Mouse (Mus musculus) large intestine, adult 2 months (tissue): ENCODE data around the gene Cux2. TPM values are rescaled to one million over a fixed set of nuclear protein-coding genes. Genes with fewer than 3 reads are reported as not detected.

Experiments used
- DNase-seq: peaks from one replicate; pipeline ENCODE4 v3.0.0-alpha.2; 2012; ENCODE audit warnings: low read depth, low spot score
- WGBS: fragments of 180-500 bp; shearing (Covaris S2); methylation state at CpG from one replicate; pipeline ENCODE4 v1.1.7; 2018; 5-methylcytosine and 5-hydroxymethylcytosine counted together
- polyA plus RNA-seq: library from polyadenylated mRNA; depleted of rRNA; stranded (reverse); fragments of >200 nt; gene quantifications from 2 replicates; pipeline ENCODE4 v1.2.3, GENCODE M21; 2012

Gene Cux2
- polyA plus RNA-seq, 1 experiment, result 1.1 TPM

GRCm38 (mm10) chr5:122025117-122025516 is 24.8 kb downstream of the Cux2 start:
- no peak for DNase-seq
- 94% methylated on average over 11 of the region's 11 CpGs for WGBS

GRCm38 (mm10) chr5:122019288-122019687 is 30.6 kb downstream of the Cux2 start:
- no peak for DNase-seq
- 72% methylated on average over 17 of the region's 17 CpGs for WGBS

DNA sequence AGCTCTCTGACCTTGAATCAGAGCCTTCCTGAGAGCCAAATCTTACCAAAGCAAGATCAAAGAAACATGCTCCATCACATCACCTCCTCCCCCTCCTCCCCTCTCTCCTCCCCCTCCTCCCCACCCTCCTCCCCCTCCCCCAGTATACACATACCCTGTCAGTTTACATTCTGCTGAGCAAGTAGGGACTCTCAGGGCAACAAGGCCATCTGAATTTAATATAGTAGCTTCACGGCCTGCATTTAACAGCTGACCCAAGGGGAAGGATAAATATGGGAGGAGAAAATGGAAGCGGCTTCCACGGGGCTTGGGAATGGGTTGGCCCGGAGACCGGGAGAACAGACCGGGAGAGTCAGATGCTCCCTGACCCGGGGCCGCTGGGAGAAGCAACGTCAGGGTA is 32.1 kb downstream of the Cux2 start:
- no peak for DNase-seq
- WGBS, result 48% methylated on average over 9 of the region's 9 CpGs

GRCm38 (mm10) chr5:122017269-122017668 is 32.6 kb downstream of the Cux2 start:
- 64% methylated on average over 13 of the region's 13 CpGs for WGBS
- no peak for DNase-seq

GRCm38 (mm10) chr5:122016744-122017143 is 33.2 kb downstream of the Cux2 start:
- 66% methylated on average over 6 of the region's 6 CpGs for WGBS

DNA sequence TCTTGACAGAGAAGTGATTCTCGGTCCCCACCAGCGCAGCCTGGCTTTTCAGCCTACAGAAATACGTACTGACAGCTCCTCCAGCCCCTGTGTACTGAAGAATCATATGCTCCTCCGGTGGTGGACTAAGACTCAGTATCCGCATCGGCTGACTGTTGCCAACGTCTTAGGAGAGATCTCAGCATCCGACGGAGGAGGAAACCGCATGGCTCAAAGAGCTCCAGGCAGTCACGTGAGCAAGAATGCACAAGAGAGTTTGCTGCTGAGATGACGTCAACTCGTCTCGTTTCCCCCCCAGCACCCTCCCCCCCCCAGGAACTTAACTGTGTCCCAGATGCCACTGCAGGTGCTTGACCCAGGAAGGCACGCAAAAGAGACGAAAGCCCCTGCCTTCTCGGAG is 34.8 kb downstream of the Cux2 start:
- DNase-seq, result no peak
- 78% methylated on average over 17 of the region's 17 CpGs for WGBS

More at GRCm38 (mm10) chr5:122016744-122017143, 33.2 kb downstream of the Cux2 start:
- DNase-seq, result no peak

GRCm38 (mm10) chr5:122014671-122015070 is 35.2 kb downstream of the Cux2 start:
- no peak for DNase-seq
- 84% methylated on average over 8 of the region's 8 CpGs for WGBS

GRCm38 (mm10) chr5:122011289-122011688 is 38.6 kb downstream of the Cux2 start:
- no peak for DNase-seq
- 57% methylated on average over 9 of the region's 9 CpGs for WGBS

DNA sequence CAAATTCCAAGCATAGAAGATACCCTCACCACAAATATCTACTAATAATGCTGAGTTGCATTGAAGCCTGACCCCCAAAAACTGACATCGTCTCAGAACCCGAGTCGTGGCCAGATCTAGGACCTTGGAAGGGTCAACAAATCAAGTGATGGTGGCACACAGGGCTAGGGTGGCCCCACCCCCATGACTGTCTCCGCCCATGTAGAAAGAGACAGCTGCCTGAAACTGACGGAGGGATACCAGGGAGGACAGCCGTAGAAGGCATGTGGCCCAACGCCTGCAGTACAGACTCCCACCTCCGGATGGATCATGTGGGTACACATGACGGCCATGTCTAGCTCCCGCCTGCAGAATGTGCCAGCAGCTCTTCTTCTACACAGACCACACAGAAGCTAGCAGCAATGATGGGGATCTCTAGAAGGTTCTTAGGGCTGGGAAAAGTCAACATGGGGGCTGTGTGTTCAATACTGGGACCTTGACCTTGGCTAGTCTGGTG is 41.9 kb downstream of the Cux2 start:
- 77% methylated on average over 10 of the region's 10 CpGs for WGBS
- DNase-seq, result no peak

DNA sequence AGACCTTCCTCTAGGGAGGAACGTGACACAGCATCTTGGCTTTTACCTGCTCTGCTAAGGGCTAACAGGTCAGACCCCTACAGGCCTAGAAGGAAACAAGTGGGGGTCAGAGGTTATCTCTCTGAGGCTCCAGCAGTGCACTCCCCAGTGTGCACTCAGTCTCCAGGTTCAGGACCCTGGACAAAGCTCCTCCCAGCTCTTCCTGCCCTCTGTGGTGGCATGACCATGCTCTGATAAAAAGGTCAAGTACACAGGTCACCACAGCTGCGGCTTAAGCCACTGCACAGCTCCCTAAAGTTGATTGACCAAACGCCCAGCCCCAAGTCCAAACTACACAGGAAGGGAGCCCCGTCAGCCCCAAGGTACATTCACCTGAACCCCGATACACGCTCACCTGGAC is 46.4 kb downstream of the Cux2 start:
- no peak for DNase-seq
- WGBS, result 58% methylated on average over 6 of the region's 6 CpGs

GRCm38 (mm10) chr5:122002148-122002547 is 47.8 kb downstream of the Cux2 start:
- DNase-seq, result no peak
- WGBS, result 61% methylated on average over 18 of the region's 18 CpGs

DNA sequence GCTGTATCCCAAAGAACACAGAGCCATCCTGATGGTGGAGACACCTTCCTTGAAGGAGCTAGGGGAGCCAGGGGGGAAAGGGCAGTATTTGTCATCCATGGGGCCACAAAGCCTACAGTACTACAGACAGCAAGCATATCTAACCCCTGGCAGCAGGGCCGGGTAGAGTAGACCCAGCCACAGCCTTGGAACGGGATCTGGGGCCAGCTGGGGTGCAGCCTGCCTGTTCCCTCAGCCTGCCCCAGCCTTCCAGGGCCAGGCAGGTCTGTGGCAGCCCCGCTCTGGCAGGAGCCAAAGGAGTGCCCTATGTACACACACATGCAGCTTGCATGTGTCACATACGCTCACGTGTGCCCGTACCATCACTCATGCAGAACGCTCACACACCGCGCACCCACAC is 48.6 kb downstream of the Cux2 start:
- 80% methylated on average over 9 of the region's 9 CpGs for WGBS
- no peak for DNase-seq

- DNase-seq, result no peak
- WGBS, result 83% methylated on average over 16 of the region's 16 CpGs
These were observed 49.5 kb downstream of the Cux2 start for GRCm38 (mm10) chr5:122000381-122000780.

DNA sequence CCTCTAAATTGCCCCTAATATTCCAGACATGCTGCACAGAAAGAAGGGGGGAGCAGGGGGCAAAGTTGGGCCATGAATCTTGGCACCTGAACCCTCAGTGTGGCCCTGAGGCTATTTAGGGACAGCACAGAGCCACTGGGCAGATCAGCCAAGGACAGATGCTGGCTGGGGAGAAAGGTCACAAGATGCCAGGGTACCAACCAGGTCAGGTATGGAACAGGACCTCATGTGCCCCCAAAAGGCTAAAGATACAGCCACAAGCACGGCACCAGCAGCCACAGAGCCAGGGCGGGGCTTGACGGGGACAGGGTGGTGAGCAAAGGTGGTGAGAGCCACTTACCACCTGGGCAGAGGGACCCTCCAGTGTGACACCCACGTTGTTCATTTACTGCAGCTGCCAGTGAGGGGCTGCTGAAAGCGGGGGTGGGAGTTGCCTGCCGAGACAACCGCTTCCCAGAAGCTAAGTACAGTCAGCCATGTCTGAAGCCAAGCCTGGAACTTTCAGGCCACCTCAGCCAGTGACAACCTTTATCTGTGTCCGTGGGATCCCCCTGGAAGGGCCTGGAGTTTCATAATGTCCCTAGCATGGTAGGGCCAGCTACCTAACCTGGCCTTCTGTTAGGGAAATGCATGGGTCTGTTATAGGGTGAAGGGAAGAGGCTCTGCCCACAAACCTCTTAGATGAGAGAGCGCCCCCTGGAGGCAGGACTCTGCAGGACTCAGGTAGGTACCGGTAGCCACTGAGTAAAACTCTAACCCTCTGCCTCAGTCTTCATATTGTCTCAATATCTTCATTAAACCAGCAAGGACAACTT is 50.7 kb downstream of the Cux2 start:
- peak; percentile 14 for DNase-seq
- 55% methylated on average over 10 of the region's 10 CpGs for WGBS

DNA sequence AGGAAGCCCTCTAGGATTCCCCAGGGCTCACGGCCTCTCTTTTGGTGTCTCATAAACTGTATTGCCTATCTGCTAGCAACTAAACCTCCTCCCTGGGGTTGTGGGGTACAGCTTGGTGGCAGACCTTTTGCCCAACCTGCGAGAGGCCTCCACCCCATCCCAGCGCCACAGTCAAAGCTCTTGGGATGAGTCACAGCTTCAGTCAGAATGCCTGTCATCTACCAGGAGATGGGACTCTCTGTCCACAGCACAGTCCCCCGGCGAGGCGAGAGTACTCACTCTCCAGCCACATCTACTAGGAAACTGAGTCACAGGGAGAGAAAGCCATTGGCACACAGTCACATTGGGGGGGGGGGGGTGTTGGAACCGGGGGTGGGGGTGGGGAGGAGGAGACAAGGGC is 51.6 kb downstream of the Cux2 start:
- DNase-seq, result no peak
- WGBS, result 72% methylated on average over 7 of the region's 7 CpGs

DNA sequence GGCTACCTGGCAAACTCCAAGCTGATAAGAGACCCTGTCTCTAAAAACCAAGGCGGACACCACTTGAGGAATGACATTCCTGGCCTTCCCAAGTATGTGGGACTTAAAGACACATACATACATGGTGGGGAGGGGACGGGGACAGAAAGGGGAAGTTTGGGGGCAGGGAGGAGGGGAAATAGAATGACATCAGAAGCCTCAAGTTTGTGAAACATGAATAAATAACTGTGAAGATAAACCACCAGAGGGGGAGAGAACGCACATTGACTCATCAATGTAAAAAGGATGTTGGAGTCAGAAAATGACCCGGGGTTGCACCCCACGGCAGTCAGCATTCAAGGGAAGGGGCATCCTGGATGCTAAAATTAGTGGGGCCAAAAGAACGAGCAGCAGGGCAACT is 53.2 kb downstream of the Cux2 start:
- 68% methylated on average over 6 of the region's 6 CpGs for WGBS
- DNase-seq, result no peak

- no peak for DNase-seq
- 82% methylated on average over 12 of the region's 12 CpGs for WGBS
These were observed 55.1 kb downstream of the Cux2 start for GRCm38 (mm10) chr5:121994808-121995207.

GRCm38 (mm10) chr5:121991914-121992313 is 58.0 kb downstream of the Cux2 start:
- WGBS, result 38% methylated on average over 6 of the region's 6 CpGs
- DNase-seq, result no peak

- WGBS, result 52% methylated on average over 9 of the region's 9 CpGs
- no peak for DNase-seq
These were observed 64.0 kb downstream of the Cux2 start for GRCm38 (mm10) chr5:121985855-121986254.

DNA sequence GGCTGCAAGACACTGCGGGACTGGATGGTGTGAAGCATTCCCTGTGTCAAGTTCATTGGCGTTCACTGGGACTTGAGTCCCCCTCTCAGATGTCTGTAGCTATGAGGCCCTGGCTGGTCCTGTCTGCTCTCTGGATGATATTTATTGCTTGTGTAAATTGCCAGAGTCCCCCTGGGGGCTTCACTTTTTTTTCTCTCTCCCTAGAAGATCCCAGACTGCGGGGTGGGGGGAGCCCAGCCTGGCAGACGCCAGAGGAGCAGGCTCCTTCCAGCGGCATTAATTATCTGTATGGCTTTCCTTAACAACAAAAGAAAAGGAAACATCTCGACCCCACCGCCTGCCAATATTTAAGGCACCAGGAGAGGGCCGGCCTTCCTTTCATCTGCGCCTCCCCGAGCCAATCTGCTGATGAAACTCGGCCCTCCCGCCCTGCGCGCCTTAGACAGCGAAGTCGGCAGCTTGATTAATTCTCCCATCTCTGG is 68.2 kb downstream of the Cux2 start:
- WGBS, result 39% methylated on average over 16 of the region's 16 CpGs
- DNase-seq, result no peak

GRCm38 (mm10) chr5:121976331-121976730 is 73.6 kb downstream of the Cux2 start:
- no peak for DNase-seq
- 91% methylated on average over 11 of the region's 12 CpGs for WGBS
